Mouse (Mus musculus) liver, adult 2 months (tissue): Measurements from ENCODE around the gene Ifna7.
"Not testable (repeated sequence)": the region's sequence is repeated elsewhere in the genome, so short reads cannot be mapped to it uniquely, and the experiment has no call there.

Source experiments
- CTCF ChIP-seq: fragments of 200-500 bp; IDR thresholded peaks from 2 replicates; pipeline ENCODE4 v1.5.1; 2011; ENCODE audit warnings: low read depth, low read length, control low read depth
- POLR2A ChIP-seq: fragments of 200-500 bp; IDR thresholded peaks from 2 replicates; pipeline ENCODE4 v1.6.1; 2011; ENCODE audit warnings: low read length, control low read depth; ENCODE audit not compliant: insufficient read depth; ENCODE audit errors: extremely low read depth

GRCm38 (mm10) chr4:88779550-88779949 is 36.5 kb upstream of the Ifna7 start, which contains the start of gene Gm13272:
- TF ChIP-seq POLR2A, CTCF: not testable (repeated sequence)
